Mouse (Mus musculus) brain, adult 10 weeks (tissue): Measurements from ENCODE around the gene Syt5. TPM values are rescaled to one million over a fixed set of nuclear protein-coding genes. Genes with fewer than 3 reads are reported as not detected.

Source experiments
- polyA plus RNA-seq: library from polyadenylated mRNA; stranded (reverse); fragments of 350-450 nt; fragmentation: Illumina TruSeq; extraction: RNeasy Lipid Tissue Mini Kit (QIAGEN cat#74804); gene quantifications from one replicate; pipeline ENCODE4 v1.2.3, GENCODE M21; 2015; ENCODE audit warnings: low read depth, low replicate concordance

Syt5 gene
- polyA plus RNA-seq: 318 TPM

DNA sequence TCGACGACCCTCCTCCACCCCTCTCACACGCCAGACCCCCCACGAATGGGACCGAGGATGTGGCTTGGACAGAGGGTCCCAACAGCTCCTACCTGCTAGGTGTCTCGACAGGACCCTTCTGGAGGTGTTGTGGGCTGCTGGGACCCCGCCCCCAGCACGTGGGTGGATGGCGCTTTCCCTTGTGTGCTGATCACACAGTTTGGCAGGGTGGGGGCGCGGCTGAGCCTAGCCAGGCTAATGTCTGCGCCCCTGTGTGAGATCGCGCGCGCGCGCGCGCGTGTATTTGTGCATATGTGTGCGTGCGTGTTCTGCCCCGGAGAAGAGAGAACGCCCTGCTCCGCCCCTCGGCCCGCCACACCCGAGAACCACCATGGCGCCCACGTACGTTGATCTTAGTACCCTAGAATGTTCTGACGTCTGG is at the start of gene Syt5:
Gene Syt5, minus strand, starts transcription at position 321 of the 421 bp plus-strand sequence.

DNA sequence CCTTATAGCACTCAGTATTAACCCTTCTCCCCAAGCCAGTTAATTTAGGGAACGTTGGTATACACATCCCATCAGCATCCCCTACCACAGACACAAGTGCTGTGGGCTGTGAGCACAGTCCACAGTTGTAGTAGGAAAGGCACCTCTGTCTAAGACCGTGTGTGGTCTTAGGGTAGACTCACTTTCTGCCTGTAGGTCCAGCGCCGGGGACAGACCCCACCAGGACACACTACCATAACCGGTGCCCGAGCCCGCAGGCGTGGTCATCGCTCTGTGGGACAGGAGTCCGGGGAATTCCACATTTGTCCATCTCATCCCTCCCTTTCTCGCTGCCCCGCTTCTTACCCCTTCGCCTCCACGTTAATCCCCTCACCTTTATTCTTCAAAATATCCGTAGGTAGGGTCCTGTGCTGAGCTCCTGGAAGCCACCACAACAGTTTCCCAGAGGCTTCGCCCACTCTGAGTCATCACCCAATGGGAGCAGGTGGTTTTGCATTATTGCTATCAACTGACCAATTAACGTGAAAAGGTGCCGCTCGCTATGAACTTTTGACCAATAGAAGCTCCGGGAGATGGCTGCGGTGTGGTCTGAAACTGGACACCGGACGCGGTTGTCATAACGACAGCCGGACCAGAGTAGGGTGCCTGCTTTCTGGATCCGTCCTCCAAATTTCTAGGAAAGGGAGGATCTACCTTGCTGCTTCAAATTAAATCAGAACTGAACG is 15.2 kb downstream of the Syt5 start, which contains the start of gene Dnaaf3:
Gene Dnaaf3, minus strand, starts transcription at position 449 of the 725 bp plus-strand sequence.

DNA sequence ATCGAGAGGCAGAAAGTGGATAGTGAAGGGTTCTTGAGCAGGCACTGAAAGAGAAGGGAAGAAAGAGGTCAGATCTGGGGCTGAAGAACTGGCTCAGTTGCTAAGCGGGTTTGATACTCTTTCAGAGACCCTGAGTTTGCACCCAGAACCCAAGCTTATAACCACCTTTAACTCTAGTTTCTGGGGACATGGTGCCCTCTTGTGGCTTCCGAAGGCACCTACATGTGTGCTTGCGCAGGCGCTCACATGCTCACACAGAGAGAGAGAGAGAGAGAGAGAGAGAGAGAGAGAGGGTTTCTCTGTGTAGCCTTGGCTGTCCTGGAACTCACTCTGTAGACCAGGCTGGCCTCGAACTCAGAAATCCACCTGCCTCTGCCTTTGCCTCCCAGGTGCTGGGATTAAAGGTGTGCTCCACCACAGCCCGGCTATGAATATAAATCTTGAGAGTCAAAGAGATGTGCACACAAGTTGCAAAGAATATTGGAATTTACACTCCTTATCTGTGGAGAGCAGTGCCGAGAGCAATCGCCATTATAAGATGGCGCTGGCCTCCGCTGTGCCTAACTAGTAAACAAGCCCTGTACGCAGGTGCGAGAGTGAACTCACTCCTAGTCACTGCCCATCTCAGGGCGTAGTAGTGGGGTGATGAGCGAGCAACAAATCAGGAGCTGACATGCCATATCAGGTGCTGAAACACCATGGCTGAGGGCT is 23.0 kb downstream of the Syt5 start, which contains the start of gene Tnni3:
Gene Tnni3, minus strand, starts transcription at position 18 of the 711 bp plus-strand sequence.

DNA sequence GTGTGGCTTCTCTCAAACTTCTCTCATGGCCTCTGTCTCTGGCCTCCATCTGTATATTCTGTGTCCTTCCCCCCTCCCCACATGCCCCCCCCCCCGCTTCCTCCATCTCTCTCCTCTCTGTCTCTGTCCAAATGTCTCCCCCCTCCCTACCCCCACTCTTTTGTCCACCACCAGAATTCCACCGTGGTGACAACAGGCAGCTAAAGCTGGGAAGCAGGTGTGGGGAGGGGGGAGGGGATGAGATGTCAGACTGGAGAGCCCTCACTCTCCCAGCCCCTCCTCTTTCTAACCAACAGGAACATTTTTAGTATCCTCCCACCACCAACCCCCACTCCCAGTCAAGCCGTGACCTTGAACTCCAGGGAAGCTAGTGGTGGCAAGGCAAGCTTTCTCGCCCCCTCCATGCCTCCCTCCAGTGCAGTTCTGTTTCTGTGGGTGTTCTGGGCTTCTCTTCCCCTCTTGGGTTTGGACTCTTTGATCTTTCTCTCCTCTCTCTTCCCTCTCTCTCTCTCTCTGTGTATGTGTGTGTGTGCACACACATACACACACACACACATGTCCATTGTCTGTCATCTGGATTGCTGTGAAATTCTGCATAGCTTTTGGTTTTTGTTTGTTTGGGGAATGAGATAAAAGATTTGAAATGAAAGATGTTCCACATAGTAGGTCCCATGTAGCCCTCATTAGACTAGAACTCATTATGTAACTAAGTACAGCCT is 30.9 kb downstream of the Syt5 start, which contains the start of gene Tnnt1:
Gene Tnnt1, minus strand, starts transcription at position 51 of the 719 bp plus-strand sequence.

DNA sequence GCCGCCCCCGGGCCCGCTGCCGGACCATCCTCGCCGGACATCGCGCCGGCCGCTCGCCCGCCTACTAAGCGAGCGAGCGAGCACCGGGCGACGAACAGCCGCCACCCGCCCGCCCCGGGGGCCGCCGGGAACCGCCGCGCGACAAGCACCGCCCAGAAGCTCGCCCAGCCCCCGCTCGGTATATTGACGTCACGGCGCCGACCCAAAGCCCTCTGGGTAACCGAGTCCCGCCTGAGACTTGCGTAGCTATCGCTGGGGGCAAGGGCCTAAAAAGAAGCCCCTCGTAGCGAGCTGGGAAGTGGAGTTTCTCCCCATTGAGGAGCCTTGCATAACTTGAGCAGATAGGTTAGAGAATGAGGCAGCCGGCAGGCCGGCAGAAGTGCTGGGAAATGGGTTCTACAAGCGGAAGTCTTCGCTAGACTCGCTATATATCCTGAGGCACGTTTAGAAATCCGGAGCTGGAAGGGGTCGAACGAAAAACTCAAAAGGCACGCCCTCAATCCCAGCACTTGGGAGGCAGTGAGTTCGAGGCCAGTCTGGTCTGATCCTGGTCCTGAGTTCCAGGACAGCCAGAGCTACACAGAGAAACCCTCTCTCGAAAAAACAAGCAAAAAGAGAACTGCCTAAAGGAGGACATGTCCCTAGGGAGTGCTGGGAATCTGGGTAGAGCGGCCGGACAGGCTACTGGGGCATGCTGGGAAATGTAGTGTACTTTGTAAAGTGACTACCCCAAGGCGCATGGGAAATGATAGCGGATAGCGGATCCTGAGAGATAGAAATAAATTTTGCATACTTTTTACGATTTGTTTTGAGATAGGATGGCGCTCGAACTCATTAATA is 45.6 kb downstream of the Syt5 start, which contains the start of gene Ppp1r12c:
Gene Ppp1r12c, minus strand, starts transcription at position 123 of the 840 bp plus-strand sequence.

Other genes with a start within 250 kb of the Syt5 start
- not detected for gene Ncr1, start 209.8 kb downstream of the Syt5 start, polyA plus RNA-seq
- gene Gp6, start 149.8 kb downstream of the Syt5 start, polyA plus RNA-seq: not detected
- gene Rdh13, start 101.9 kb downstream of the Syt5 start, polyA plus RNA-seq: 32.6 TPM
- 12.5 TPM for gene Eps8l1, start 86.9 kb downstream of the Syt5 start, polyA plus RNA-seq
- 134 TPM for gene Ppp1r12c, start 45.9 kb downstream of the Syt5 start, polyA plus RNA-seq
- gene Tnnt1, start 31.2 kb downstream of the Syt5 start, polyA plus RNA-seq: 30.2 TPM
- gene Tnni3, start 23.3 kb downstream of the Syt5 start, polyA plus RNA-seq: 3.3 TPM
- 1.2 TPM for gene Dnaaf3, start 15.1 kb downstream of the Syt5 start, polyA plus RNA-seq
- gene Ptprh, start 56.5 kb upstream of the Syt5 start, polyA plus RNA-seq: 0.92 TPM
- 13.2 TPM for gene Tmem86b, start 83.9 kb upstream of the Syt5 start, polyA plus RNA-seq
- 99.8 TPM for gene Ppp6r1, start 111.5 kb upstream of the Syt5 start, polyA plus RNA-seq
- gene Hspbp1, start 137.5 kb upstream of the Syt5 start, polyA plus RNA-seq: 126 TPM
- 257 TPM for gene Brsk1, start 143.1 kb upstream of the Syt5 start, polyA plus RNA-seq
- gene Tmem150b, start 177.7 kb upstream of the Syt5 start, polyA plus RNA-seq: not detected
- 21.4 TPM for gene Kmt5c, start 192.6 kb upstream of the Syt5 start, polyA plus RNA-seq
- gene Cox6b2, start 205.6 kb upstream of the Syt5 start, polyA plus RNA-seq: 12.2 TPM
- gene Fam71e2, start 223.8 kb upstream of the Syt5 start, polyA plus RNA-seq: not detected
- gene Il11, start 235.3 kb upstream of the Syt5 start, polyA plus RNA-seq: 0.67 TPM
- not detected for gene Tmem190, start 235.4 kb upstream of the Syt5 start, polyA plus RNA-seq
- 1.4 TPM for gene Tmem238, start 242.1 kb upstream of the Syt5 start, polyA plus RNA-seq
- 466 TPM for gene Rpl28, start 245.3 kb upstream of the Syt5 start, polyA plus RNA-seq